Mouse (Mus musculus) neutrophil, adult 65 days (primary cell): ENCODE measurements around the gene Tas2r108. TPM values are rescaled to one million over a fixed set of nuclear protein-coding genes. Genes with fewer than 3 reads are reported as not detected.

Source experiments
- total RNA-seq: library from RNA; stranded (reverse); gene quantifications from 2 replicates; pipeline ENCODE4 v1.2.4, GENCODE M21; 2023

Gene Tas2r108
- total RNA-seq, result not detected in 2 replicates

GRCm38 (mm10) chr6:40493229-40493628, at the start of gene Tas2r108:
Tas2r108 (plus strand) TSS chr6:40493529.

GRCm38 (mm10) chr6:40470916-40471719, 22.2 kb upstream of the Tas2r108 start, which contains the start of gene Ssbp1:
Ssbp1 (plus strand) TSS chr6:40471352.

GRCm38 (mm10) chr6:40490933-40491332, 2.4 kb upstream of the Tas2r108 start, which contains the start of gene Tas2r137:
Tas2r137 (plus strand) TSS chr6:40491233.

GRCm38 (mm10) chr6:40519408-40519807, 26.1 kb downstream of the Tas2r108 start, which contains the start of gene Prss37:
Prss37 (minus strand) TSS chr6:40519508.

Other genes with a start within 250 kb of the Tas2r108 start
- gene Agk, start 168.4 kb upstream of the Tas2r108 start, total RNA-seq, result 4.9 and 8.1 TPM in 2 replicates
- 13.0 and 20.3 TPM in 2 replicates for gene E330009J07Rik, start 57.4 kb upstream of the Tas2r108 start, total RNA-seq
- not detected in 2 replicates for gene Wee2, start 54.4 kb upstream of the Tas2r108 start, total RNA-seq
- 23.5 and 31.8 TPM in 2 replicates for gene Ssbp1, start 22.2 kb upstream of the Tas2r108 start, total RNA-seq
- gene Tas2r137, start 2.3 kb upstream of the Tas2r108 start, total RNA-seq, result not detected in 2 replicates
- gene Prss37, start 26.0 kb downstream of the Tas2r108 start, total RNA-seq, result not detected in 2 replicates
- gene Olfr461, start 61.5 kb downstream of the Tas2r108 start, total RNA-seq, result 0.25 and 0.29 TPM in 2 replicates
- gene Olfr460, start 76.0 kb downstream of the Tas2r108 start, total RNA-seq, result not detected in 2 replicates
- gene Clec5a, start 92.3 kb downstream of the Tas2r108 start, total RNA-seq, result 219 and 231 TPM in 2 replicates
- gene Tas2r138, start 119.8 kb downstream of the Tas2r108 start, total RNA-seq, result not detected in 2 replicates
- gene Mgam, start 135.3 kb downstream of the Tas2r108 start, total RNA-seq, result 132 and 182 TPM in 2 replicates